Mouse (Mus musculus): ENCODE measurements at regions not wholly inside any gene's neighbourhood (a gene's known extent, or its start where the extent isn't known, plus 50 kb on each side); places are given as distances from the start of the nearest gene placed in this dataset.

DNA sequence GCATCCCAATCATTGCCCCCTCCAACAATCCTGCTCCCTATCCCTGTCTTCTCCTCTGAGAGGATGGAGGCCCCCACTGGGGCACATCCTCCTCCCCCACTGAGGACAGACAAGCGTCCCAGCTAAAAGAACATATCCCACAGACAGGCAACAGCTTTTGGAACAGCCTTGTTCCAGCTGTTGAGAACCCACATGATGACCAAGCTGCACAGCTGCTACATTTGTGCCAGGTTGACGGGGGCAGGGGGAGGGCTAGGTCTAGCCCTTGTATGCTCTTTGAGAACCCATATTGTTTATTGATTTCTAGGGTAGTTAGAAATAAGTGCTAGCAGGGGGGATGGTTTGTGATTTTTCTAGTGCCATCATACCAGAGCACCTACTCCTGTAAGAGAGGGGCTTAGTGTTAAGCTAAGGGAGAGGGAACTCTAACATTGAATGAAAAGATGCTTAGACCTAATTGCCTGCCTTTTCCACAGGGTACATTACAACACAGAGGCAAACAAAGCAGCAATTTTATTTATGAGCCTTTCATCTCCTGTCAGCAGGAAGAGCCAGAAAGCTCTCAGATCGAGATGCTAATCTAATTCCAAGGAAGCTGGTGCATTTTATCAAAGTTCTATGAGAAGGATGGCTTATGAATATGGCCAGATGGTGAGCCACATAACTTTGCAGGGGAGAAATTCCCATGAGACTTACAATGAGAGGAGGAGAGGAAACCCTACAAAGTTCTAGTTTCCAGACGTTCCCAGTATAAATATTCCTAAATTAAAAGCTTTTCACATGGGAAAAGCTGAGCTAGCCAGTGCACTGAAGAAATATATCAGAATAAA lies 137.6 kb upstream of the Zpld1 start:
- no peak for ATAC-seq

DNA sequence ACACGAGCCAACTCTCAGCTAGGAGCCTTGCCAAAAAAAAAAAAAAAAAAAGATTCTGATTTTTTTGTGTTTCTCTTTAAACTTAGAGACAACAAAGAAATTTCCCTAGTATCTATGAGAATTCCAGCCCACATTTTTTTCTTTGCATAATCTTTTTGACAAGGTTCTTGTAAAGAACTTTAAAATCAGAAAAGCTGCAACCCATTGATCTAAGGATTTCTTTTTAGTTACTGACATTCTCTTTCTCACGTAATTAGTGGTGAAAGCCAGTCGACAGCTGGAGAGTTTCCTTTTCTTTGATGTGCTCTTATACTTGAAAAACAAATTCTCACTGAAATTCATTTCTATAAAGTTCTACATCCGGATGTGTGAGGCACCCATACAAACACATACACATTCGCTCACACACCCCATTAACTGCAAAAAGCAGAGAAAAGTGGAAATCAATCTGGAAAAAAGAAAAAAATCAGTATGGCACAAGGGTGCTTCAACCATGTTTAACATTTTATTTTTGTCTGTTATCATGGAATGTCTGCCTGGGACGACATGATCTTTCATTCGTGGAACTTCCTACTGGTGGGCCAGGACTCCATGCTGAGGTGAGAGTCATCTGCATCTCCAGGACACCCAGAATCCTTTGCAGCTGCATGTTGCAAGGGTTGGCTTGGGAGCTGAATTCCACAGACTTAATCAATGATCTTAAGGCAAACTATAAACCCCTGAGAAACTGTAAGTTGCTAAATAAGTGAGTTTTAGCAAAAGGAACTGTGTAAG lies 124.0 kb upstream of the Zpld1 start:
- ATAC-seq = no peak

DNA sequence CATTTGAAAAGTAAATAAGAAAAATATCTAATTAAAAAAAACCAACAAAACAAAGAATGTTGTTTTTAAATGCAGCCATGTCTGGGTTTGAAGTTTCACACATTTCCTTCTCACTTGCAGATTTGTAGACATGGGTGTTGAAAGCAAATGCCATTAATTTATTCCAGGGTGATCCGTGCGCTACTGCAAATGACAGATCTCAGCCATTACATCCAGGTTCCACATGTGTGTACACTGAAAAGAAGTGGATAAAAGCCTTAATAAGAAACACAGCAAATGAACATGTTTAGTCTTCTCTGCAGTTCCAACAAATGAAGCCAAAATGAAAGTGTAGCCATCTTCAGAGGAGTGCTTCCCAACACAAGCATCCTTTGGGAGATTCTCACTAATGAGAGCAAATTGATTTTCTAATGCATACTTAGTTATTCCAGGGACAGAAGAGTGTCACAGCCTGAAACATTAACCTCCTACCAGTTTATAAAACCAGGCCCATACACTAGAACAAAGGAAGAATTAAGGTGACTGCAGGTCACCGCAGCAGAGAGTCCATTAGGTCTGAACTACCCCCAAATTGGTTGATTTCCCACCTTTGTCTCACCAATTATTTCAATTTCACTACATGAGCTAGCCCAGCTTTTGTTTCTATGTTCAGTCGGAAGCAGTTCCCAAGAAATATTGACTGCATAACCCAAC lies 123.2 kb upstream of the Zpld1 start:
- ATAC-seq = no peak

DNA sequence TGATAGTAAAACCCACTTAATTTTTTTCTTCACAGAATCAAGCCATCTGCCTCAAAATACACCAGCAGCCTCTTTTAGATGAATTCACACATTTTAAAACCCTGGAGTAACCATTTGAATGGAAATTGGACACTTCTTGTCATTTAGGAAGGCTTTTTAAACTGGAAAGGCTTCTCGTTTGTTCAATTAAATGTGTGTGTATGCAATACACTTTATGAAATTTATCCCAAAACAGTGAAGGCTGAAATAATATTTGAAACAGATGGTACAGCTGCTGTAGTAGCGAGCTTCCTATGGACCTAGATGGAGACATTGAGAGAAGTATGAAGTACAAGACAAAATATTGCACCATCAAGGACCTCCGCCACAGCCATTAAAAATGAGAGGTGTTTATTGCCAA lies 121.1 kb upstream of the Zpld1 start:
- ATAC-seq = no peak

DNA sequence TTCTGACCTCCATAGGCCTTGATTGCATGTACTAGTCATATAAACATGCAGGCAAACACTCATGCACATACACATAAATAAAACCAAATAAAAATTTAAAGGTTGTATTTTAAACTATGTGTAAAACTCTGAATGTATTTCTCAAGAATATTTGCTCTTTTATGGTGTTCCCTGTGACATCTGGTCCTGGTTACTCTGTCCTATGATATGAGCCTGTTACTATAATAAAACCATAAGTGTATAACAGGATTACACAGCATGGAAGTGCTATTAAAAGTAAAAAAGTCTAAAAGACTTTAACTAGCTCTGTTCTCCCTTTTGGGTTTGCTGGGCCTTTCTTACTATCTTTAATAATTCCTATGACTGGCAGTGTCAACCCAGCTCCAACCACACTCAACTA lies 103.0 kb upstream of the Zpld1 start:
- ATAC-seq = no peak

DNA sequence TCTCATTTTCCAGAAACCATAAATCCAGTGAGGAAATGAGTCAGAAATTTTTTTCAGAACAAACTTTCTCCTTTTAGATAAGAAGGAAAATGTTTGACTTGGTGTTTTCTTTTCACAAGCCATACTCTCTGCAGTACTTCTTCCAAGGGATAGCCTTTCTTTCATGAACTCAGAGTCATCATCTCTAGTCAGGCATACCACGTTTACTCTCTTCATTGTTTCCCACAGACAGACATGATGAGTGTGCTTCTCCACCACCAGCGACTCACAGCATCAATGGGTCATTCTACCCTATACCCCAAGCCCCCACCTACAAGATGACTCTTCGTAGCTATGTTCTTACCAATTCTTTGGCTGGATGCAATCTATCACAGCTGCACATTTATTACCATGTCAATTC lies 97.1 kb upstream of the Zpld1 start:
- ATAC-seq = no peak

DNA sequence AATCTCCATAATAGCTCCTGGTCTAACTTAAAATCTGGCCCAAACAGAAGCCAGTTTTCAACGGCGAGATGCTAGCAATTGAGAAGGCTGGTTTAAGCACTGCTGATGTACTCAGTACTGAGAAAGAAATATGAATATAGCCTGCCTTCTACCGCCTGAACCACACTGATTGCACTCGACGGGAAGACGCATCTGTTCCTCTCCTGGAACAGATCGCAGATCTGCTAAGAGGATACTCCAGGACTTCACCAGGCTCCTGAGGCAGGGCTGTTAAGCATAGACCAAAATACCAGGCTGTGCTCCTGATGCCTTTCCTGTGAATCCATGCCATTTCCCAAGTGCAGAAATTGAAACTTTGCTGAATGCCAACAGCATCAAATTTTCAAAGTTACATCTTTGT lies 92.6 kb upstream of the Zpld1 start:
- ATAC-seq = no peak

DNA sequence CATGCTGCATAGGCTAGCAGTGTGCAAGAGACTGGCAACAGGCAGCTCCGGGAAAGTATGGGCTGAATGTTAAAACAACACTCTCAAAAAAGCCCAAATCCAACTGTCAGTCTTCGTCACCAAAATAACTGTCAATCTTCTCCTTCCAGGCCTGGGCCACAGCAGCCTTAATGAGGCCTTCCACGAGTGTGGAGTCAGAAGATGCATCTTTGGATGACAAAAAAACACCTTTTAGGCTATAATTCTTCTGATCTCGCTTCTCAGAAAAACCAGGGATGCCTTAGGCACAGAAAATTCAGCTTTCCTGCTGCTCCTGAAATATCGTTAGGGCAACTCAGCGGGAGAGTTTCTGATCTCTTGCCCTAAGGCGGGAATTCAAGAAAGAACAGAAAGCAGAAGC lies 82.2 kb upstream of the Zpld1 start:
- no peak for ATAC-seq

DNA sequence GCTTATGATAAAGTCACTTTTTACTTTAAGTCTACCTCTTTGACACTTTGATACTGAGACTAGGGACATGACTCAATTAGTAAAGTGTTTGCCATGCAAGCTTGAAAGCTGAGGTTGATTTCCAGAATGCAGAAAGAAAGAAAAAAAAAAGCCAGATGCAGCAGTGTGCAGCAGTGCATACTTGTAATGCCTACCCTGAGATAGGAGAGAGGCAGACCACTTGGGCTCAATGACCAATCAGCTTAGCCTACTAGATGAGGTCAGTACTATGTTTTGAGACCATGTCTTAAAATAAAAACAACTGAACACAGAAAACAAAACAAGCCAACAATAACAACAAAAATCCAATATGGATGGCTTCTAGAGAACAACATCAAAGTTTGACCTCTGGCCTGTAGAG lies 81.4 kb upstream of the Zpld1 start:
- ATAC-seq = no peak

DNA sequence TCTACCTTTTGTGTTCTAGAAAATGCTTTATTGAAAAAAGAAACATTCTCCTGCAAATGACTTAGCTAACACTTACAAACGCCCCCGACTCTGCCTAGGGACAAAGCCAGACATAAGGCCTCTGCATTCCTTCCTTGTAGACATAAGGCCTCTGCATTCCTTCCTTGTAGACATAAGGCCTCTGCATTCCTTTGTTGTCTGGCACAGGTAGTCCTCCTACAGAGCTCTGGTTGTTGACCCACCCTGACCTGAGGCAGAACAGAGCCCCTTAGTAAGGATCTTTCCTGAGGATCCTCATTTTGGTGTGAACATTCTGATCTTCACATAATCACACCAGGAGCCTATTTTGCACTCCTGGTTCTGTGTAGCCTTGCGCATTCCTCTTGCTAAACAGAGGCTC lies 80.9 kb upstream of the Zpld1 start:
- ATAC-seq = no peak

DNA sequence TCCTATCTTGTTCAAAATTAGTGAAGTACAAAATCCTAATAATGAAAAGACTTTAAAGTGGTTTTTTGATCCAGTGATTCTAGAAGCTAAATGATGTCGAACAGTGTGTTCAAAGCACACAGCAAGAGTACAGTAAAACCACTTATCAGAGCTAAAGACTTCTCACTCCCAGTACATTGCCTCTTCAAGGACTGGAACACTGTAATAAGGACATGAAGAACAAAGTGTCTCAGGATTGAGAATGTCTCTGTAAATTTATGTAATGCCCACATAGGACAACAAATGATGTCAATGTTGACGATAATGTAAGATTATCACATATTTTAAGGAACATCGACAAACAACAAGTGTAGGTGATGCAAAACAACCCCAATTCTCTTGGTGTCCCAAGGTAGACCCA lies 78.1 kb upstream of the Zpld1 start:
- ATAC-seq = no peak

DNA sequence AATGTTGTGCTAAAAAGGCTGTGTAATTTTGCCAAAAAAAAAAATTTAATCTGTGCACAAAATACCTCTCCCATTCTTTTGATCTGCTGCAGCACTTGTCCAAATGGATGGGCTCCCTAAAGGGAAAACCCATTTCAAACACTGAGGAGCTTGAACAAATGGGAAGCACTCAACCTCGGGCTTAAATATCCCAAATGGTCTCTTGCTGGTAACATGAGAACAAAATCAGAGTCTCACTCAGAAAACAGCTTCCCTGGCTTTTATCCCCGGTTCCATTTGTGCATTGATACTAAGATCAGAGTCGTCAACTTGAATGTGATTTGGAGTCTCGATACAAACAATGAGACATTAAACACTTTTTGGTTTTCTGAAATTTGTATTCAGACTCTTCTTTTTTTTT lies 59.9 kb upstream of the Zpld1 start:
- no peak for ATAC-seq

DNA sequence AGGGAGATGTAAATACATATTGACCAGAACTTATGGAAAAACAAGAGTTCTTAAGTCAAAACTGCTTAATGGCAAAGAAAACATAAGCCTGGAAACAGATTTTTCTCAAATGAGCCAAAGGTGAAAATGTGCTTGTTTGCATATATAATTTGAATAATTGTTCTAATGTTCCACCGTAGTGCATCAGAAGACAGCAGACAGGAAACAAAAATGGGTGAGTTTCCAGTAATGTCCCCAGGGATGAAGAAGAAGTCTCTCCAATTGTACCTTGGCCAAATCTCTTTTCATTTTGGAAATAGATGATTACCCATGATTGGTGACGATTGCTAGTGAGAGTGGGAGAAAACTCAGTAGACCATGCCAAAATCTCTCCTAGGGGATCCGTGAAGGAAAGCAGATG lies 58.3 kb upstream of the Zpld1 start:
- ATAC-seq = no peak
